Mouse (Mus musculus) kidney, adult 10 weeks (tissue): ENCODE data around the gene Hint2. TPM values are rescaled to one million over a fixed set of nuclear protein-coding genes. Genes with fewer than 3 reads are reported as not detected.

Experiments
- polyA plus RNA-seq: library from polyadenylated mRNA; stranded (reverse); fragments of 350-450 nt; fragmentation: Illumina TruSeq; extraction: RNeasy Lipid Tissue Mini Kit (QIAGEN cat#74804); gene quantifications from one replicate; pipeline ENCODE4 v1.2.3, GENCODE M21; 2014; ENCODE audit warnings: low read depth, low replicate concordance

Gene Hint2
- polyA plus RNA-seq: 13.5 TPM

DNA sequence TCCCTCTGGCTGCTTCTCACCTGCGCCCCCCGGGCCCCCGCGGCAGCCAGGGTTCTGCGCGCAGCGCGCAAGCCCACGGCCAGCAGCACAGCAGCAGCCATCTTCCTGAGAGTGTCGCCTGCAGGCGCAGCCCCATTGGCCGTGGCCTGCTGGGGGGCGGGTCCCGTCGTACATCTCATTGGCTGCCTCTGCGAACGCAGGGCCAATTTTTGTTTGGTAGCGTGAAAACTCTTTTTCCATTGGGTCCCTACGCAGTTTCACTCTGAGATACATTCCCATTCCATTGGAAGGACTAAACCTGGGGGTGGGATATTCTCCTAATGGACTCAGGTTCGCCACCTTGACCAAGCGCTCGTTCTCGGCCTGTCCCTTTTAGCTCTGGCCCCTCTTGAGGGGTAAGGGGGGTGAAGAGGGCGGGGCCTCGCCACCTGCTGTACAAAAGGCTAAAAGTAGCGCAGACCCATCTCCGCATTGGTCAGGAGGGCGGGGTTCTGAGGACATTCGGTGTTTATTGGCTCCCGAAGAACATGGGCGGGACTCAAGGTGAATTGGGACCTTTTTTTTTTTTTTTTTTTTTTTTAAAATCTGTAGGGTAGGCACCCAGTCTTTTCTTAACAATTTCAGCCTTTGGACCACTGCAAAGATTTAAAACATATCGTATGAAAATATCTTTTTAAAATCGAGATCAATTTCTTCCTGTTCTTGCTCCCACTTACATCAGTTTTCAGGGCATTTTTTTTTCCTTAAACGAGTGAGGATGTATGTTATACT is at the start of gene Hint2:
Hint2 (minus strand) TSS at position 128 of the 771 bp plus-strand sequence.

DNA sequence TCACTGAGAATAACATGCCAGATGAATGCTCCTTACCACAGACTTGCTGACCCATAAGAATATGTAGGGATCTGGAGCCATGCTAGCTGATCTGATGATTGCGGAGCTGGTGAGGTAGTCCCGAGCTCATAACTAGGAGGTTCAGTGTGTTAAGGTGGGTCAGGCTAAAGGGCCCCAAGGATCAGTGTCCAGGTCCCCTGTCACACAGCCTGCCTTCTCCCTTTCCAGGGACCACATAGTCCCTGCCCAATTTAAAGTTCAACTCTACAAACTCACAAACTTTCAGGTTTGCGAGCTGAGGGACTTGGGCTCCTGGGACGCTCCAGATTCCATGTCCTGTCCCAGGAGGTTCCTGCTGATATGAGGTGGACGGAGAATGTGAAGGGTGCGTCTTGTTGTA is 44.4 kb upstream of the Hint2 start, which contains the start of gene Olfr70:
Olfr70 (minus strand) TSS at position 101 of the 400 bp plus-strand sequence.

DNA sequence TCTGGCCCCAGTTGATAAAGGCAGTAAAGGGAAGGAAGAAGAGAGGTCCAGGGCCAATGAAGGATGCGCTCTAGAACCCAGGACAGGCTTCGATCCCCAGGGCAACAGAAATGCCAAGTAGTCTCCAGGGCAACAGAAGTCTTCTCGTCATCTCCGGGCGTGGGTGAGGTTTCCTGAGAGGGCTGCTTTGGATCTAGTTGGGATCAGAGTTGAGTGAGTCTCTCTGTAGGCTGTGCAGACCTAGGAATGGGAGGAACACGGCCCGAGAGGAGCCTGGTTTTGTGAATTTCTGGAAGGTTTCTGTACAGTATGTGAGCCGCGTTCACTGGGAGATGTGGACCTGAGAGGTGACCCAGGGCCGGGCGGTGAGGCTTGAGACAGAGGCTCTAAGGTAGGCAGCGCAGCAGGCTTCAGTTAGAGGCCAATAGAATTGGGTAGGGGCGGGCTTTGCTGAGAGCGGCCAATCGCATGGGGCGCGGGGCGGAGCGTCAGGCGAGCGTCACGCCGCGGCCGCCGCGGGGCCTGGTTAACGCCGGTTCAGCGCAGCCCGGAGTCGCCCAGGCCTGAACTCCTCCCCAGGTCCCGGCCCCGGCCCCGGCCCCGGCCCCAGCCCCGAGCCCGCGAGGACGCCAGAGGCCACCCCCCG is 12.6 kb upstream of the Hint2 start, which contains the start of the genes Tmem8b and Fam221b:
Tmem8b (plus strand) TSS at position 190 of the 646 bp plus-strand sequence.
Fam221b (minus strand) TSS at position 364 of the 646 bp plus-strand sequence.

DNA sequence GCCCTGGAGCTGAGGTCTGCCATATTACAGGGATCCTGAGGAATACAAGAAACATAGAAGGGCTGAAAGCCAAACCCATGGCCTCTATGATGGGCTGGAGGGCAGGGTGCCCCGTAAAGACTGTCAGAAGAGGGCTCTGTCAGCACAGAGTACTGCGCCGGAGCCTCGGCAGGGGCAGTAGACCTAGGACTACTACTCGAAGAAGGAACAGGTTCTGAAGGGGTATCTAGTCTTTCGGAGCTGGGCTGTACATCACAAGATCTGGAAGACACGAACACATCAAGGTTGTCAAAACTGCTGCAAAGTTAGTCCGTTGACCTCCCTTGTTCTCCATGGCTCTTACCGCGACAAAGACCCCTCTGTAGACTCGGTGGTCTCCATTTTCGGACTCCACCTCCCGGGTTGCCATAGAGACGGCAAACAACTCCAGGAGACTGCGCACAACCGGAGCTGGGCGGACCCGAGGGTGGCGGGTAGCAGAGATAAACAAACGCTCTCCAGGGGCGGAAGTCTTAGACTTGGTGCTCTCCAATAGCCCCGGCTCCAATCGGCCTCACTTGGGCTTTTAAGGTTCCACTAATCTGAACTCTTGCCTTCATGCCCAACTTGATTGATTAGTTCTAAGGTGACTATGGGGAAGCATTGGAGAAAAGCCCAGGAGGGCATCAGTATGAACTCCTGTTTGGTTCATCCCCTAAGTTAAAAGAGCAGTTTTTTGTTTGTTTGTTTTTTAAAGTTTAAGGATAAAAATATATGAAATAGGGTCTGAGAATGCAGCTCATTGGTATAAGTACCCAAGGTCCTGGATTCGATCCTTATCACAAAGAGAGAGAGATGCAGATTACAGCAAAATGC is 2.9 kb downstream of the Hint2 start, which contains the start of gene Spag8:
Spag8 (minus strand) TSS at position 434 of the 855 bp plus-strand sequence.

DNA sequence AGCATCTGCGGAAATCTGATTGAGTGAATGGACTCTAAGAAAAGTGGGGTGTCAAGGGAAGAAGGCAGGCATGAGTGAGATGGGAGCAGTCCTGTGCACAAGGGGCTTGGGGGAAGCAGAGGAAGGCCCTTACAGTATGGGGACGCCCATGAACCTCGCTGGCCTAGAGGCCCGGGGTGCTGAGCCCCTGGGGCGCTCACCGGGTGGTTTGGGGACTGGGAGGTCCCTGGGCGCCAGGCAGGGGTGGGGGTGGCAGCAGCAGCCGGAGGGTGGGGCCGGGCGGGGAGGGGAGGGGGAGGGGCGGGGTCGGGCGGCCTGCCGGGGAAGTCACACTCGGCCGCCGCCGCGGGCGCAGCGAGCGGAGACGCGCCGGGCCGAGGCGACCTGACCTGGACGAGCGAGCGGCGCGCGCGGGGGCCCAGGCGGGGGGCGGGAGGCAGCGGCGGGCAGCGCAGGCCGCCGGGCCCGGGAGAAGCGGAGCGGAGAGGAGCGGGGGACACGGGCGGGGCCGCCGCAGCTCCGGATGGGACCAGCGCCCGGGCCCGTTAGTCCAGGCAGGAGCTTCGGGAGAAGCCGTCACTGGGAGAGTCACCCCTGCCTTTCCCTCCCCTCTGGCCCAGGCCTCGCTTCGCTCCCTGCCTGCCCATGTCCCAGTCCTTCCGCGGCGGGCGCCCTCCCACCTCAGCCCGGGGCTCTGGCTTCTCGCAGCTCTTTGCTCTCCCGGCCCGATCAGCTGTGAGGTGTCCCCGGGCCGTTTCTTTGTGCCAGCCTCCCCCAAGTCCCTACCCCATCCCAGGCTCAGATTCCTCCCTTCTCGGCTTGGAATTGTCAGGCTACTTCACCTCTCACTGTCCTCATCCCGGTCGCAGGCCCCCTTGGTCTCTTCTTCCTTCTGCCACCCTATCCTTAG is 25.0 kb downstream of the Hint2 start, which contains the start of gene Npr2:
Npr2 (plus strand) TSS at position 890 of the 910 bp plus-strand sequence.

Other genes with a start within 250 kb of the Hint2 start
- gene Fam166b, start 227.3 kb downstream of the Hint2 start, polyA plus RNA-seq: not detected
- 0.32 TPM for gene Tesk1, start 214.5 kb downstream of the Hint2 start, polyA plus RNA-seq
- 3.5 TPM for gene Cd72, start 201.8 kb downstream of the Hint2 start, polyA plus RNA-seq
- not detected for gene Sit1, start 172.7 kb downstream of the Hint2 start, polyA plus RNA-seq
- 16.3 TPM for gene Ccdc107, start 163.6 kb downstream of the Hint2 start, polyA plus RNA-seq
- gene Arhgef39, start 156.8 kb downstream of the Hint2 start, polyA plus RNA-seq: 4.2 TPM
- 2.0 TPM for gene Car9, start 149.5 kb downstream of the Hint2 start, polyA plus RNA-seq
- gene Tpm2, start 132.7 kb downstream of the Hint2 start, polyA plus RNA-seq: 7.9 TPM
- gene Creb3, start 94.1 kb downstream of the Hint2 start, polyA plus RNA-seq: 26.8 TPM
- 110 TPM for gene Tln1, start 93.8 kb downstream of the Hint2 start, polyA plus RNA-seq
- 3.6 TPM for gene Rgp1, start 77.8 kb downstream of the Hint2 start, polyA plus RNA-seq
- gene Gba2, start 77.6 kb downstream of the Hint2 start, polyA plus RNA-seq: 0.93 TPM
- not detected for gene Msmp, start 72.0 kb downstream of the Hint2 start, polyA plus RNA-seq
- gene Npr2, start 24.5 kb downstream of the Hint2 start, polyA plus RNA-seq: 9.2 TPM
- gene Spag8, start 2.9 kb downstream of the Hint2 start, polyA plus RNA-seq: not detected
- gene Tmem8b, start 12.5 kb upstream of the Hint2 start, polyA plus RNA-seq: 2.0 TPM
- not detected for gene Fam221b, start 12.7 kb upstream of the Hint2 start, polyA plus RNA-seq
- gene Olfr70, start 44.3 kb upstream of the Hint2 start, polyA plus RNA-seq: not detected
- gene Olfr71, start 53.8 kb upstream of the Hint2 start, polyA plus RNA-seq: not detected
- not detected for gene Hrct1, start 70.7 kb upstream of the Hint2 start, polyA plus RNA-seq
- 1.1 TPM for gene Spaar, start 73.6 kb upstream of the Hint2 start, polyA plus RNA-seq
- gene Olfr159, start 114.5 kb upstream of the Hint2 start, polyA plus RNA-seq: not detected
- not detected for gene Olfr156, start 167.4 kb upstream of the Hint2 start, polyA plus RNA-seq
- not detected for gene Olfr157, start 183.7 kb upstream of the Hint2 start, polyA plus RNA-seq
- not detected for gene Olfr155, start 195.1 kb upstream of the Hint2 start, polyA plus RNA-seq
- 7.8 TPM for gene Reck, start 219.1 kb upstream of the Hint2 start, polyA plus RNA-seq